Mouse (Mus musculus): ENCODE results near the gene Notch1. TPM values are rescaled to one million over a fixed set of nuclear protein-coding genes. Genes with fewer than 3 reads are reported as not detected.
A peak's percentile ranks its signal among the peaks of the same experiment; 100 is the strongest.

Gene Notch1
- polyA plus RNA-seq, 1 experiment from 2014 or later, result 7.6 TPM

DNA sequence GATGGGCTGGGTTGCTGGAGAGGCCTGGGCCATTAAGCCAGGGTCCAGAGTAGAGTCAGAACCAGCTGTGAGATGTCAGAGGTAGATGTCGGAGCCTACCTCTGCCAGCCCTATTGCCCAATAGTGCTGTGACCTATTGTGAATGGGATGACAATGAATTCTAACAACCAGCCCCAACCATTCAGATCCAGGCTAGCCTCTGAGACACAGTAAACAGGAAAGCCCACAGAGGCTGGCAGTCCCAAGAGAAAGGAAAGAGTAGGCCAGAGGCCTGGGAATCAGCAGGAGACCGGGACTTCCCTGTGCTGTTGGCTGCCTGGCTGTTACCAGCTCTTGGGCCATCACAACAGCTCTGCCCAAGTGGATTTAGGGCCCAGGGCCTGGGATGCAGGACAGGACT lies 1.1 kb downstream of the Notch1 start:
- POLR2A ChIA-PET, result interaction anchor here (1.6 kb wide), 1 partner anchor 10 kb away, joined by 5 read pairs; no protein-coding TSS in a partner anchor
- CTCF ChIA-PET, result no interaction called here
- in situ Hi-C loops (cut with MboI; ENCODE audit: low pct_unique_long_range_greater_than_20kb), result no loop called here
- DNase-seq (ENCODE audit: low read depth, low spot score) (no peak), ATAC-seq (no peak)
- TF ChIP-seq CTCF (IDR thresholded peaks at IDR 0.05), result no peak
- H3K27me3 ChIP-seq, result no peaks in the 10 kb centered on the region

DNA sequence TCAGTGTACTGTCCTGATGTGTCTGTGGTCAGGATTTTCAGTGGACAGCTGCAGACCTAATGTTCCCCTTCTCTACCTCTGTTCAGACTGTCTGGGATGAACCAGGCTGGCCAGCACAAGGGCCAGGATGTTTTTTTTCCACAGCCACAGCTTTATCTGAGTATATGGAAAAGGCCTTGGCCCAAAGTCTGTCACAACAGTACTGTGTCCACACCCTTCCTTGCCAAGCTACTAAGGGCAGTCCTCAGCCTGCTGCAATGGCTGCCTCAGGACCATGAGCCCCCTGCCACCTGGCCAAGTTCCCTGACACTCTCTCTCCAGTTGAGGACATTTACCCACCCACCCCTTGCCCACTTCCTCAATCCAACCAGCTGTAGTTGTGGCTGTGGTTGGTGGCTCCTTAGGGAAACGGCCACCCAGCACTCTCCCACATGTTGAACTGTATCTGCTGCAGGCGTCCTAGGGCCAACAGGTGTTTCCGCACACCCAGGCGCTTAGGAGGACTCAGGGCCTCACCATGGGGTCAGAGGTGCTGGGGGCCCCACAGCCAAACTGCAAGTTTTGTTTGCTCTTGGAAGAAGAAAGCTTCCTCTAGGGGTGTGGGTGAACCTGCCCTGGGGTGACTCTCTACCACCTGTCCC lies 3.2 kb downstream of the Notch1 start:
- no peaks in the 10 kb centered on the region for H3K27me3 ChIP-seq
- ChIA-PET CTCF (no interaction called here), POLR2A (no interaction called here)
- in situ Hi-C loops (cut with MboI; ENCODE audit: low pct_unique_long_range_greater_than_20kb), result no loop called here
- DNase-seq (ENCODE audit: low read depth, low spot score), result no peak
- no peak for TF ChIP-seq CTCF (IDR thresholded peaks at IDR 0.05)
- ATAC-seq, result no peak

DNA sequence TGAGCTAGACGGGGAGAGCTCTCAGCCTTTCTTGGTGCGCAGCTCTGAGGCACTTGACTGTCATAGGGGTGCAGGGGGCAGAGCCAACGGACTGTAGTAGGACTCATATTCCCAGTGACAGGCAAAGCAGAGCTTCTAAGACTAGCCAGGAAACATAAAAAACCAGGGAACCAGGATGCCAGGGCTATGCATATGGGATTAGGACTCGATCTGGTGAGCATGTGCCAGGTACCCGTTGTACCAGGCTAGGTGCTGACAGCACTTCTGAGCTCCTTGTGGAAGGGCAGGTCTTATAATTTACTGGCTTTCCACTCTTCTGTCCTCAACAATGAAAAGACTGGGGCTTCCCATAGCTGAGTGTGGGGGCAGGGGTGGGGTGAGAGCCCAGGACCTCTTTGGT lies 7.8 kb downstream of the Notch1 start:
- in situ Hi-C loops (cut with MboI; ENCODE audit: low pct_unique_long_range_greater_than_20kb), result no loop called here
- TF ChIP-seq CTCF (IDR thresholded peaks at IDR 0.05), result no peak
- ChIA-PET POLR2A (interaction anchor here (0.8 kb wide), 1 partner anchor 23 kb away, joined by 3 read pairs; no protein-coding TSS in a partner anchor), CTCF (interaction anchor here (1.2 to 1.4 kb wide), 2 partner anchors 8 to 15 kb away, joined by 3 to 5 read pairs; partner anchors contain the start of gene Notch1)
- no peak for ATAC-seq
- no peak for DNase-seq (ENCODE audit: low read depth, low spot score)
- no peaks in the 10 kb centered on the region for H3K27me3 ChIP-seq

DNA sequence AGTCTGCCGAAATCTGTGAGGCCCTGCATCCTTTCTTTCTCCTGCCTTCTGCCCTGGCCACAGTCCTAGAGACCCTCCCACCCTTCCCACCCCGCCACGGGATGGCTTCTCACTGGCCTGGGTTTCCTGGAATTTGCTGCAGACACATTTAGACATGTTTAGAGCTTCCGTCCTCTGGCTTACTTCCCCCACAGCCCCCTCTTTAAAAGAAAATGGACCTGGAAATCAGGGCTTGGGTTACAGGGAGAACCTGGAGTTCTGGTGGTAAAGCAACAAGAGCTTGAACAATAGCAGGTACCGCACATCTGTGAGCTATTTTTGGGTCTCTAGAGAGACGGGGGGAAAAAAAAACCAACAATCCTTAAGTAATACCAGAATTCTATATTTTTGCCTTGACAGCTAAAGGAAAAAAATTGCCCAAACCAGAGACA lies 8.5 kb downstream of the Notch1 start:
- DNase-seq (ENCODE audit: low read depth, low spot score) (no peak), ATAC-seq (no peak)
- POLR2A ChIA-PET, result interaction anchor here (0.7 kb wide), 3 partner anchors 43 to 1418 kb away, joined by 3 to 4 read pairs (median 3); no protein-coding TSS in a partner anchor
- no peak for TF ChIP-seq CTCF (IDR thresholded peaks at IDR 0.05)
- in situ Hi-C loops (cut with MboI; ENCODE audit: low pct_unique_long_range_greater_than_20kb), result no loop called here
- CTCF ChIA-PET, result interaction anchor here (0.7 to 1.4 kb wide), 2 partner anchors 9 to 18 kb away, joined by 3 to 5 read pairs; partner anchors contain the start of gene Notch1
- no peaks in the 10 kb centered on the region for H3K27me3 ChIP-seq

DNA sequence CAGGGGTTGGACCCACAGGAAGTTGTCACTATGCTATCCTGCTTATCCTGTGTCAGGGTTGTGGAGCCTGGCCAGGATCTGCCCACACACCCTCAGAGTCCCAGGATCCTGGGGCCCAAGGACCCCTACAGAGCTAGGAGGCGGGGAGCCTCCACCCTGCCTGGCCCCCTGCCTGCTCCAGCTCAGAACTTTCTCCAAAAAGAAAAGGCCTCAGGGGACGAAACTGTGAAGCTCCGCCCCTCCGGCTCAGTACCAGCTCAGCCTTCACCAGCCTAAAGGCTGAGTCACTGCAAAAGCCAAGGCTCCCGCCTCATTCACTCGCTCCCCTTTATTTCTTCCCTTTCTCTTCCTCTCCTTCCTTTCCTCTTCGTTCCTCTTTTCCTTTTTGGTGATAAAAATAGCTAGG lies 9.0 kb downstream of the Notch1 start:
- POLR2A ChIA-PET, result interaction anchor here (0.7 kb wide), 4 partner anchors 13 to 1418 kb away, joined by 3 to 4 read pairs (median 3); no protein-coding TSS in a partner anchor
- DNase-seq (ENCODE audit: low read depth, low spot score) (peak; percentile 87), ATAC-seq (peak; percentile 71)
- CTCF ChIA-PET, result interaction anchor here (0.7 to 1.4 kb wide), 2 partner anchors 9 to 18 kb away, joined by 3 to 5 read pairs; partner anchors contain the start of gene Notch1
- H3K27me3 ChIP-seq, result no peaks in the 10 kb centered on the region
- TF ChIP-seq CTCF (IDR thresholded peaks at IDR 0.05), result no peak
- in situ Hi-C loops (cut with MboI; ENCODE audit: low pct_unique_long_range_greater_than_20kb), result no loop called here

DNA sequence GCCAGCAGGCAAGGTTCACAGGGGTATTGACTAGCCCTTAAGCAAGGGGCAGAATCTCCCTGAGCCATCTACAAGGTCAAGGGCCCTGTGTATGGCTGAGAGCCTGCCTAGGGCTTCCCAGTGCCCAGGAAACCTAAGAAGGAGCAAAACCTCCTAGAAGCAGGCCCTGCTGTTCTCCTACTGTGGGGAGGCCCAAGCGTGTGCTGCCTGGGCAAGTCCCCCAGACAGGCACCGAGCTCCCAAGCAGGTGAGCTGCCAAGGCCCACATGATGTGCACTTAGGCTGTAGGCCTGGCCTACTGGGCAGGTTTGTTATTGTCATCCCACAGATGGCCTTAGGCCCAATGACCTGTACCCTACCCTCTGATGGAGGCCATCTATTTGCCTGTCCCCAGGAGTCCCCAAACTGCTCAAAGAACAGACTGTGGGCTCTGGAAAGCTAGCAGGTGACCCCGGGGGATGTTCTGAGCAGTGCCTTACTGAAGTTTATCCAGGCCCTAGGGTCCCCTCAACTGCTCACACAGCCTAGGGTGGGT lies 9.7 kb downstream of the Notch1 start:
- no peak for TF ChIP-seq CTCF (IDR thresholded peaks at IDR 0.05)
- DNase-seq (ENCODE audit: low read depth, low spot score), result no peak
- in situ Hi-C loops (cut with MboI; ENCODE audit: low pct_unique_long_range_greater_than_20kb), result no loop called here
- no peak for ATAC-seq
- POLR2A ChIA-PET, result interaction anchor here (0.7 kb wide), 1 partner anchor 14 kb away, joined by 3 read pairs; no protein-coding TSS in a partner anchor
- CTCF ChIA-PET, result interaction anchor here (1.2 to 1.5 kb wide), 3 partner anchors 30 to 54 kb away, joined by 3 read pairs; no protein-coding TSS in a partner anchor
- no peaks in the 10 kb centered on the region for H3K27me3 ChIP-seq

DNA sequence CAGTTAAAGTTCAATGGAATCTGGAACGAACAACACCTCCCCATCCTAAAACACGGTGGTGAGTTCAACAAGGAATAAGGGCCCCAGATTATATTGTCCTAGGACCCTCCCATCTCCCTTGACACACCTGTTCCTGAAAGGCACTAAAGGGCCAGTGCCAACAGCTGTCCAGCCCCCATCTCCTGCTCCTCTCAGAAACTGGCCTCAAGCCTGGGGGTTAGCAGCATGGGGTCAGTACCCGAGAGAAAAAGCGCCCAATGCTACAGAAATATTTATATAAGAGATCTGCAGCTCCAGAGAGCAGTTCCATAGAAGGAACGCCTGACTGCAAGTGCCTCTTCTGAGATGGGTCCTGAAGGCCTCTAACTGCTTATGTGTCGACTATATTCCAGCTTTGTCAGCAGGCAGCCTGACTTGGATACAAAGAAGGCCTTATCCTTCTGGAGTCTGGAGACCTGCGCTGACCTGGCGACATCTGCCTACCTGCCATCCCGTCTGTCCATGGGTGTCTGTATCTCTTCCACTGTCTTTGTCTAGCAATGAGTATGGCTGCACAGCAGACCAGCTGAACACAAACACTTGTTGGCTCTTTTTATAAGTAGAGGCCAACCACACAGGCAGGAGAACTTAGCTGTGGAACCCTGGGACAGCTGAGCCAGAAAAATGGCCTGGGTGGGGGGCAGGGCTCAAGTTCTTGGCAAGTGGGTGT lies 11.5 kb downstream of the Notch1 start:
- DNase-seq (ENCODE audit: low read depth, low spot score) (no peak), ATAC-seq (no peak)
- ChIA-PET POLR2A (no interaction called here), CTCF (interaction anchor here (1.5 kb wide), 1 partner anchor 42 kb away, joined by 3 read pairs; no protein-coding TSS in a partner anchor)
- H3K27me3 ChIP-seq, result no peaks in the 10 kb centered on the region
- in situ Hi-C loops (cut with MboI; ENCODE audit: low pct_unique_long_range_greater_than_20kb), result no loop called here
- TF ChIP-seq CTCF (IDR thresholded peaks at IDR 0.05), result no peak

DNA sequence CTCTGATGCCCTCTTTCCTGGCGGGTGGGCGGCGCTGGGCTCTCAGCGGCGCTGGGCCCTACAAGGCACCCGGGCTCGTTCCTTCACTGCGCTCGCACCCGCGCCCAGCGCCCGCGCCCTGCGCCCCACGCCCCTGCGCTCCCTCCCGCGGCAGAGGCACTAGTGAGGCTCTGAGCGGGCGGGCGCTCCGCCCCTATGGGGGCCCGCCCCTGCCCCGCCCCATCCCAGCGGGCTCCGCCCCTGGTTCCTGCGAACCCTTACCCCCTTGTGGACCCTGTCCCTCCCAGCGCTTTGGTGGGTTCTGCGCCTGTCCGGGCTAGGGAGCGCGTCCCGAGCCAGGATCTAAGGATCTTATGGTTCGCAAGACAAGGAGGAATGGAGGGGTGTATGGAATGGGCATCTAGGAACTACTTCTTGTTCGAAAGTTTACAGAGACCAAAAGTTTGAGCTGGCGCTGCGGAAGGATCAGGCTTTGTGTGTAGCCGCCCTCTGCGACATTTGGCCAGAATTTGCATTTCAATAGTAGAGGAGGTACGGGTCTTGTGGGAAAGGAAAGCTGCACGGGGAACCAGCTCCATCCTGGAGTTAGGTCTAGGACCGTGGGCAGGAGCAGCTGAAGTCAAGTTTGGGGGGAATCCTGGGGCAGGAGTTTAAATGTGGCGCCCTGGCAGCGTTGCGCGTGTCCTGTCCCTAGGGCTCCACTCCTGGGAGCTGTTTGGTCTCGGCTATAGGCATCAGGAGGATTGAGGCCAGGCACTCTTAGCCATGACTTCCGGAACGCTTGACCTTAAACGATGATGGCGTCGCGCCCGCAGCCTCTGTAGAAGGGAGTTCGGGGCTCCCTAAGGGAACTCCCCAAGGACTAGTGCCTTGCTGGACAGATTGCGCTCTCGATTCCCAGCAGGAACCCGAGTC lies 12.5 kb downstream of the Notch1 start:
- no peak for ATAC-seq
- in situ Hi-C loops (cut with MboI; ENCODE audit: low pct_unique_long_range_greater_than_20kb), result no loop called here
- TF ChIP-seq CTCF (IDR thresholded peaks at IDR 0.05), result no peak
- CTCF ChIA-PET, result no interaction called here
- H3K27me3 ChIP-seq, result no peaks in the 10 kb centered on the region
- no peak for DNase-seq (ENCODE audit: low read depth, low spot score)
- POLR2A ChIA-PET, result no interaction called here

DNA sequence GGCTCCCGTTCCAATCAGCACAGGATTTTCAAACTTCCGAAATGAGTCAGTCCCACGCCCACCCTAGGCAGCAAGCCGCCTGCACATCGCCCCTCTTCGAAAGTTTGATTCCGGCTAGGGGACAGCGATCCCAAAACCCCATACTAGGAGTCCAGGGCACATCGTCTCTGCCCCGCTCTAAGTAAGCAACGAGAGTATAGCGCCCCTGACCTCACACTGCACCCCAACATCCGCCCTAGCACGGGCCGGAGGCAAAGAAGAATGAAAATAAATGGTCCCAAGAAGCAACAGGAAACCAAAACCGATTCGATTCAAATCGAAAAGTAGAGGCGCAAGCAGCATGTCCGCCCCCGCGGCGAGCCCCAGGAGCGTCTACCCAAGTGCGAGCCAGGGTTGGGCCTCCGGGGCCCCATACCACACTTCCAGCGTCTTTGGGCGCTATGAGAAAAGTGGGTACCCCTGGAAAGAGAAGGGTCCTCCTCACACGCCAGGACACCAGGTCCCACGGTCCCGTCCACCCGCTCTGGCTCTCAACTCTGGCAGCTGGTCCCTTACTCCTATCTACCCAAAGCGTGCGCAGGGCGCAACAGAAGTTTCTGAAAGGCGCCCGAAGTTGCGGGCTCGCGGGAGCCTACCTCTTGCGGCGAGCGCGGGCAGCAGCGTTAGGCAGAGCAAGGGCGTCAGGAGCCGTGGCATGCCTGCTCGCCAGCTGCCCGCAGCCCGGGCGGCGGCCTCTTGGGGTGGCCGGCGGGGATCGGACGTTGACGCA lies 13.4 kb downstream of the Notch1 start:
- TF ChIP-seq CTCF (IDR thresholded peaks at IDR 0.05), result no peak
- DNase-seq (ENCODE audit: low read depth, low spot score), result no peak
- in situ Hi-C loops (cut with MboI; ENCODE audit: low pct_unique_long_range_greater_than_20kb), result no loop called here
- no peaks in the 10 kb centered on the region for H3K27me3 ChIP-seq
- ChIA-PET POLR2A (no interaction called here), CTCF (no interaction called here)
- peak; percentile 5 for ATAC-seq
